Mouse (Mus musculus) c-Kit-positive CD71-positive TER-119-negative erythroid progenitor cells, embryonic 14.5 days (primary cell): ENCODE measurements around the gene Ino80e.

Experiments used
- DNase-seq: peaks from one replicate; pipeline ENCODE4 v3.0.0-alpha.2; 2013; ENCODE audit warnings: low read depth

The Ino80e gene

DNA sequence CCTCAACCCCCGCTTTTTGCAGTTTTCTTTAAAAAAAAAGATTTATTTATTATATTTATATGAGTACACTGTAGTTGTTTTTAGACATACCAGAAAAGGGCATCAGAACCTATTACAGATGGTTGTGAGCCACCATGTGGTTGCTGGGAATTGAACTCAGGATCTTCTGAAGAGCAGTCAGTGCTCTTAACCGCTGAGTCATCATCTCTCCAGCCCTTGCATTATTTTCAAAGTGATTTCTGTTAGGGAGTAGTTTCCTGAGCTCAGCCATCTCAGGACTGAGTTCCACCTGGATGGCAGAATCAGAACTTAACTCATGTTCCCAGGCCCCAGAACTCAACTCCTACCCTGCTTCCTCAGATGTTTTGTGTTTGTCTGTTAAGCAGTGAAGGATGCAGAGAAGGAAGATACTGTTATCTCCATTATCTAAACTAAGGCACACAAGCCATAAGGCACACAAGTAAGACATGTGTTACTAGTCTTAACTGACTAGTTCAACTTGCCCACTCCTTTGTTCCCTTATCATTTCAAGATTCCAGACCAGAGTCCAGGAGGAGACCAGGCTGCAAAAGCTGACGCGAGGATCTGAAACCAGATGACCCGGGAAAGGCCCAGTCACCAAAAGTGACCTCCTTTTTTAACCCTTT is 52.3 kb downstream of the Ino80e start:
- no peak for DNase-seq

GRCm38 (mm10) chr7:126808703-126809455 is 53.3 kb downstream of the Ino80e start:
- DNase-seq = peak; percentile 66

DNA sequence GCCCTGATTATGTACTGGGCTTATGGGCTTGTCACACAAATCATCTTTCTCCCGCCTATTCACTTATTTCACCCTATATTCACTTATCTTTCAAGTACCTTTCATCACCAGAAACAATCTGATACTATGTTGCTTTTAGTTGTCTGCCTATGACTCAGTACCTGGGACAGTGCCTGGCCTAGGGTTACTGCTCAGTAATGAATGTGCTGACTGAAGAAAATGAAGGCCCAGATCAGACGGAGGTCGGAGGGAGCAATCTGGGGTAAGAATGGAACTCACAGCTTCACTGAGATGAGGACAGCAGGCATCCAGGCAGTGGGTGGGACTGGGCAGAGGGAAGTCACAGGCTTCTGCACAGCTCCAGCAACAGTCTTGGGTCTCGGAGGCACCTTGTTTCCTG is 54.8 kb downstream of the Ino80e start:
- no peak for DNase-seq

- DNase-seq = no peak
These were observed 55.2 kb downstream of the Ino80e start for GRCm38 (mm10) chr7:126806956-126807355.

DNA sequence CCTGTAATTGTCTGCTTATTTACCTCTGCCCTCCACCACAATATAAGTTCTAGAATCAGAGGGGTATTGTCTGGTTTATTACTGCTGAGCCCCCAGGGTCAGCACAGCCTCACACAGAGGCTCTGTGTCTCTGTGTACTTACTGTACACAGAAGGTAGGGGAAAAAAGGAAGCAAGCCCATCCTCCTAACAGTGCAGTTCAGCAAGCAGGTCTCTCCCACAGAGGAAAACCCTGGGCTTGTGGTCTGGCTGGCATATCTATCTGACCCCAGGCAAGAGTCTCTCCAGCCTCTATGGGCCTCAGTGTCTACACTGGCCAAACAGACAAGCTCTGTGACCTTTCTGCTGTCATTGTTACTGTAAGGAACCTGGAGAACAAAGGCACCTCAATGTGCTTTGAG is 58.4 kb downstream of the Ino80e start:
- DNase-seq = no peak

DNA sequence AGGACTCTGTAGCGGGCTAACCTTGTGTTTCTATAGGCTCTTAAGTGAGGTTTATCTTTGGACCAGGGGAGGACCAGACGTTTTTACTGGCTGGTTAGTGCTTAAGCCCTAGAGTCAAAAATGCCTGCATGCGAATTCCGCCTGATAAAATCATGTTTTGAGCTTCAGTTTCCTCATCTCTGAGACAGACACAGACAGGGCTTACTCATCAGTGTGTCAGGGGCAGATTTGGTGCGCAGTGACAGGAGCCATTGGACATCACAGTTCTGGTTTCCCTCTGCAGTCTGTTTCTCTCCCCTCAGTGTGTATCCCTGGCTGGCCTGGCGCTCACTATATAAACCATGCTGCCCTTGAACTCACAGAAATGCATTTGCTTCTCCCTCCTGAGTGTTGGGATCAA is 59.0 kb downstream of the Ino80e start:
- DNase-seq = no peak

DNA sequence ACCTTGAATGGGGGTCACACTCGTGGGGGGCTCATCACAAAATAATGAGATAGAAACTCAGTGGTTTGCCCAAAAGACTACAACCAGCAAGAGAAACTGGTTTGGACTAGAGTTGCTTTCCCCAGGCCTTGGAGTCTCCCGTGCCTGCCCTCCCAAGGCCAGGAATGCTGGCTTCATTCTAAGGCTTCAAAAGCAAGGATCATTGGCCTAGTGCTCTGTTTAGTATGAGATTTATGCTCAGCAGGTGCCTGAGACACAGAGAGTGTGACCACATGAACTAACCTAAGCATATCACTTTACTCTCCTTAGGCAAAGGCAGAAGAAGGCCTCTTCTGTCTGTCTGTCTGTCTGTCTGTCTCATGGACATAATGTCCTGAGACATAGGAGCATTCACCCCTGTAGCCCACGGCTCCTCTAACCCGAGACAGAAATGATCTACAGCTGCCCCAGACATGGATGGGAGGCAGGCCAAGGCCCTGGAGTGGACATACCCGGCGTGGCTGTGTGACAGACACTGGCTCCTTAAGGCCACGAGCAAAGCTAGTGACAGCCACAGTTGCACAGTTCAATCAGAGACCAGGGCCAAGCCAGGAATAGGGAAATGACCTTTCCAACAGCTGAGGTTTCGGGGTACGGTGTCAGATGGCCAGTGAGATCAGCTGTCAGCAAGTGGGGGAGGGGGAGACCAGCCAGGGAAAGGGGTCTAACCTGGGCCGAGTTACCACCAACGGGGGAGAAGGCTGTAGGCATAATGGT is 59.9 kb downstream of the Ino80e start:
- DNase-seq = no peak

DNA sequence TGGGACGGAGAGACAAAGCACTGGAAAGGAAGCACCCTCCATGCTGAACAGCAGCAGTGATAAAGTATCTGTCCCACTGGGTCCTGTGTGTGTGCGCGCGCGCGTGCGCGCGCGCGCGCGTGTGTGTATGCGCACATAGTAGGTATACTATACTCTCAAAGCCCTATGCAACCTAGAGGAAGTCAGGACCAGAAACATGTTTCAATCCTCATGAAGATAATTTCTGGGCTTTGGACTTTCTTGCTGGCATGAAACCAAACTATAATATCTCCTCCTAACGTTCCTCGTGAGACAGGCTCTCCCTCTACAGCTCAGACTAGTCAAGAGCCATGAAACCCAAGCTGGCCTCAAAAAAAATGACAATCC is 61.1 kb downstream of the Ino80e start:
- no peak for DNase-seq
